Mouse (Mus musculus) T-helper 1 cell (primary cell): ENCODE data around the gene Gas6.

ENCODE experiments used
- in situ Hi-C: fragments of 300-600 bp; cut with MboI, MseI; formaldehyde crosslinking; loops from one replicate; pipeline ENCODE4 v1.15.1; 2025; ENCODE audit warnings: high pct_unique_total_duplicates

Gene Gas6

GRCm38 (mm10) chr8:13493858-13494631, at the start of gene Gas6:
Gas6 (minus strand) TSS chr8:13494490.
- in situ Hi-C loops: no loop called here

- in situ Hi-C loops: no loop called here
Observed at GRCm38 (mm10) chr8:13541526-13541925, 47.2 kb upstream of the Gas6 start.

- in situ Hi-C loops: no loop called here
Observed at GRCm38 (mm10) chr8:13540122-13540521, 45.8 kb upstream of the Gas6 start.

- in situ Hi-C loops: no loop called here
Observed at GRCm38 (mm10) chr8:13538821-13539220, 44.5 kb upstream of the Gas6 start.

- in situ Hi-C loops: no loop called here
Observed at GRCm38 (mm10) chr8:13537102-13537501, 42.8 kb upstream of the Gas6 start.

DNA sequence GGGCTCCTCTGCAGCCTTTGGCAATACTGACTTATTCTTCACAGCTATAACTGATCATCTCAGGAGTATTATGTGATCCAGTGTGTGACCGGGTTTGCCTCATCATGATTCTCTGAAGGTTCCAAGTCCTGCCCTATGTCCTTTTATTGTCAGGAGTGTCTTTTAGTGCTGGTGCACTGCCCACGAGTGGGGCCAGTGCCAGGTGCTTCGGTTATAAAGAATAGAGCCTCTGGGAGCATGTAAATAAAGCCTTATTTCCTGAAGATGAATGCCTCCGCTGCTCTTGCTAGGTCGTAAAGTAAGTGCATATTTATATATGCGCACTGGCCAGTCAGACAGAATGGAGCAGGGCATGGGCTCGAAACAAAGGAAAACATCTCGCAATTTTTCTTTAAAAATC, 38.8 kb upstream of the Gas6 start:
- in situ Hi-C loops: no loop called here

DNA sequence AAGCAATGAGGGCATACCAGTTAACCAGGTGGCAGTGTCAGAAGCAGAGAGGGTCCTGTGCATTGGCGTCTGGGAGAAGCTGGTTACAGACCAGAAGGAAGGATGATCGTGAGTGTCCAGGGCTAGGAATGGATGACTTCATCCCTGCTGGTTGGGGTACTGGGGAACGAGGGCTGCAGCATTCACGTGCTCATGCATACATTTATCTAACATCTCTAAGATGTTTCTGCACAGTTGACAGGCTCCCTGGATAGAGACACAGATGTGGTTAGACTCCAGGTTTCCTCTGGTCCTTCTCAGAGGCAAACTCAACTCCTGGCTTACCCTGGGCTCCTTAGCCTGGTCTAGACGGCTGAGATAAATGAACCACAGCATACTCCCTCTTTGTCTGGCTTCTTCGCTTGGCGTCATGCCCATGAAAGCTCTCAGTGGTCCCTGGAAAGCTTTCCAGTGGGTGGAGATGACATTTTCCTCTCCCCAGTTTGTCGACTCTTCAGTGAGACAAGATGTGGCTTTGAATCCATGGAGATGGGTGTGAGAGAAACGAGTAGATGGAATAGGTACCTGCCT, 37.4 kb upstream of the Gas6 start:
- in situ Hi-C loops: no loop called here

- in situ Hi-C loops: no loop called here
Observed at GRCm38 (mm10) chr8:13530941-13531340, 36.7 kb upstream of the Gas6 start.

DNA sequence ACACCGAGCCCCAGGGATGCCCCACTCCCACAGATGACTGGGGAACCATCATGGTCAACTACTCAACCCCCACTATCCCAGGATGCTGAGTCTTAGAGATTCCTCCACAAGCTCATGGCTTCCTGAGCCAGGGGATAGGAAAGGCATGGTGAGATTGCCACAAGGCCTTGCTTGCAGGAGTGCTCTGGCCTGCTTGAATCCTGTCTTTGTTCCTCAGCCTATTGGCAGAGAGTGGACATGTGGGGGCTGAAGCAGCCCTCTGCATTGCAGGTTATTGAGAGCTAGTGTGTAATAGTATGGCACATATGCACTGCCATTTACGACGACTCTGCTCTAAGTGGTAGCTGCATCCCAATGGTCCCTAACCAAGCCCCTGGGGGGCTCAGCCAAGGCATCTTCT, 36.1 kb upstream of the Gas6 start:
- in situ Hi-C loops: no loop called here

DNA sequence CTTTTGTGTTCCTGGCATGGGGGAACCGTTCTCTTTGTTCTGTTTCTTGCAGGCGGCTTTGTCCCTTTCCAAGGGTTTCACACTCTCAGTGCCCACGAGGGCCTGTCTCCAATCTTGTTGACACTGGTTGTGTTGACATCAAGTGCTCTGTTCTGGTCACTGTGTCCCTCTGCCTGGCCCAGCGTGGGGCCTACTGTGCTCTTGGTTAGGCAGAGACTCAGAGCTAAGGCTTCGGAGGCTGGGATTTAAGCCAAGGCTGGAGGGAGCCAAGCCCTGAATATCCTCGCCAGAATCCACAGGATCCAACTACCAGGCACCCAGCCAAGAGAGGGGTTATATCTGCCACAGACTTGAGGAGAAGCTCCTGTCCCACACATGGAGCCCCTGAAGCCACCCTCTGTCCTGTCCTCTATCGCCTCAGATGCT, 35.6 kb upstream of the Gas6 start:
- in situ Hi-C loops: no loop called here

GRCm38 (mm10) chr8:13529011-13529840, 34.9 kb upstream of the Gas6 start:
- in situ Hi-C loops: no loop called here

GRCm38 (mm10) chr8:13521392-13521791, 27.1 kb upstream of the Gas6 start:
- in situ Hi-C loops: no loop called here

GRCm38 (mm10) chr8:13520349-13520748, 26.1 kb upstream of the Gas6 start:
- in situ Hi-C loops: no loop called here

GRCm38 (mm10) chr8:13519503-13519902, 25.2 kb upstream of the Gas6 start:
- in situ Hi-C loops: no loop called here

- in situ Hi-C loops: no loop called here
Observed at GRCm38 (mm10) chr8:13517284-13517781, 23.0 kb upstream of the Gas6 start.

GRCm38 (mm10) chr8:13516728-13517127, 22.4 kb upstream of the Gas6 start:
- in situ Hi-C loops: no loop called here

DNA sequence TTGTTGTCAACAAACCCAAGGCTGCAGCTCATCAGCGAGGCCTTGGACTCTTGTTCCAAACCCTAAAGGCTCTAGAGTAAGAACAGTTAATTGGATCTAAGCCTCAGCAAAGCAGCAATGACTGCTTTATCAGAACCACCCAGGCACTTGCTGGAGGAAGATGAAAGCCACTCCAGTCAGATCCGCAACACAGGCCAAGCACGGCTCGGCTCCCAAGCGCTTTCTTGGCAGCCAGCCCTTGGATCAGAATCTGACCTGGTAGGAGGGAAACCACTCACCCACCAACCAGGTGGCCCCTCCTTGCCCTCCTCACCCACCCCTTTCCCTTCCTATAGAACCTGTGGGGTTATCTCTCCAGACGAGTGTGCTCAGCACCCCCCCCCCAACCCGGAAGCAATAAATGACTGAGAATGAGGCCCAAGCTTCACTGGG, 21.7 kb upstream of the Gas6 start:
- in situ Hi-C loops: no loop called here

DNA sequence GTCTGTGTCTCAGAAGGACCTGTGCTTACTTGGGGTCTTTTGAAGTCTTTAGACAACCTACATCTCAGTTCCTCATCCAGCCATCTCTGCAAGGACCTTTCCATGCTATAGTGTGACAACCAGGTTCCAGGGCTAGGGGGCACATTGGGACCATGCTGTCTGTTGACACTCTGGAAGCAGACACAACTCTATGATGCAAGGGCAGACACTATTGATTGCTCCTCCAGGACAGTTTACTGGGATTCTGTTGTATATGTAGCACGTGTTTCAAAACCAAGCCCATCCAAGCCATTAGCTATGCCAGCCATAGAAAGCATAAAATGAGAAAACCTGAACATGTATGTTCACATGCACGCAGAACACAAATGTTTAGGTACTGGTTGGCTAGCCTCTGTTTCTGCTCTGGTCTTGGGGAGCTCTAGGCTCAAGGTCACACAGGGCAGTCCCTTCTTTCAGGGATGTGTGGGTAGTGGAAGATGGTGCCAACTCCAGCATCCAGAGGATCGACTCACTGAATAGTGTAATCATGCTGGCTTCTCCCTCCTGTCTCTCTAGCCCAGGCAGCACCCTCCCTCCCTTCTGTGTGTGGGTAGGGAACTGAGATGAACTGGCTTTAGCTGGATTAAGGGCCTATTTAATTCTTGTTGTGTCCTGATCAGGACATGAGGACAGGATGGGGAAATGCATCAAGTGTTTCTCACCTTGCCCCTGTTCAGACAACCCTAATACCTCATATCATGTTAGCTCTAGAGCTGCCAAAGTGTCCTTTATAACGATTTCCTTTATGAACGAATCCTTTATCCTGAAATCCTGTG, 19.5 kb upstream of the Gas6 start:
- in situ Hi-C loops: no loop called here

DNA sequence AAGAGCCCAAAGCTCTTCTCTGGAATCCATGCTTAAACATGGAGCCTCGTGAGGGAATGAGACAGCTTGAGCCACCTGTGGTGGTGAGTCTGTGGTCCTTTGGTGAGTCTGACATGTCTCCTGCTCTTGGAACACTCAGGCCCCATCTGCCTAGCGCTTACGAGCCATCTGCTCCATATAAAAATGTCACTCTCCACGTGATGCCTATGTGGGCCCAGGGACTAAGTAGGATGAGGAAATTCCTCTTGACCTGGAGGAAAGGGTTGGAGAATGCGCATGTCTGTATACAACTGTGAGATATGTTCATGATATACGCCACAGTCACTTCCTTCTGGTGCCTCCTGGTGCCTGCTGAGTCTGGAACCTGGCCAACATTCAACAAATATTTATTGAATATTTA, 18.4 kb upstream of the Gas6 start:
- in situ Hi-C loops: no loop called here

DNA sequence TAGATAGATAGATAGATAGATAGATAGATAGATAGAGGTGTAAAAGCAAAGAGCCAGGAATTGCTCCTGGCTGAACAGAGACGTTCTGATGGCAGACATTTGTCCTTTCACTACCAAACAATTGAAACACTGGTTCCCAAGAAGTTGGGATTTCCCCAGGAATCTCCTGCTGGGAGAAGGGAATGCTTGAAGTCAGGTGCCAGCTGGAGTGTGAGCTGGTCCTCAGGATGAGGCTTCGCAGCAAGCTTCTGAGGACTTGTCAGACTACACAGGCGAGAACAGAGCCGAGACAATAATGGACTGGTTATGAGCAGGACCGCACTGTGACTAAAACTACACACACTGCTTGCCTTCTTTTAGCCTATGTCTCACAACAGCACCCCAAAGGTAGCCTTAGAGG, 17.7 kb upstream of the Gas6 start:
- in situ Hi-C loops: no loop called here

DNA sequence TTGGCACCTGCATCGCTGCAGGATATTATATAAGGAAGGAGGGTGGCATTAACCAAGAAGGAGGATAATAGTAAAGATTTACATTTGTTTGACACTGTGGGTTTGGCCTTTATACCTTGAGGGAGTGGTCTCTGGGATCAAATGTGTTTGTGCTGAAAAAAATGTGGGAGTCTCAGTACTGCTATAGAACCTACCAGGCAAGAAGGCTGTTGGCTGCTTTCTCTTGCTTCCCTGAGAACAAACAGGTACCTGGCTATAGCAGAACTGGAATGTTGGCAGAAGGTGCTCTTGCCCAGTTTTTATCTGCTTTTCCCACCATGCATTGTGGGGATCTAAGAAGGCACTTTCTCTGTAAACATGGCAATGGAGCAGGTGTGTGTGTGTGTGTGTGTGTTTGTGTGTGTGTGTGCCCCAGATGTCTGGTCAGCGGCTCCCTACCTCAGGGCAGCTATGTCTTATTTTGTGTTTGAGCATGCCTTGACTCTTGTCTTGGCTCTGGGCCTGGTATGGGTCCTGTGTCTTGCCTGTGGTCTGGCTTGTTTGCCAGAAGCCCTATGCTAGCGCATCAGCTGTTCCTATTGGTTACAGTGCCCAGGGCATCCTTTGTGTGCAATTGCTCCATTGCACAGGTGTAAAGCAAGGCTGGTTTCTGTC, 13.1 kb upstream of the Gas6 start:
- in situ Hi-C loops: no loop called here
